Mouse (Mus musculus) ES-E14 (cell line): ENCODE data around the gene Fuca1.

Experiments
- CHD2 ChIP-seq: IDR thresholded peaks from 2 replicates; pipeline ENCODE4 v1.6.1; 2014; ENCODE audit warnings: mild to moderate bottlenecking, low read depth, low read length, inconsistent platforms
- HCFC1 ChIP-seq: IDR thresholded peaks from 2 replicates; pipeline ENCODE4 v1.6.1; 2012; ENCODE audit warnings: low read length, inconsistent platforms, borderline replicate concordance; ENCODE audit not compliant: insufficient read depth
- MAFK ChIP-seq: IDR thresholded peaks from 2 replicates; pipeline ENCODE4 v1.6.1; 2014; ENCODE audit warnings: mild to moderate bottlenecking, low read depth, low read length, inconsistent platforms; ENCODE audit not compliant: insufficient read depth
- ZNF384 ChIP-seq: IDR thresholded peaks from 2 replicates; pipeline ENCODE4 v1.6.1; 2012; ENCODE audit warnings: low read depth, low read length, inconsistent platforms

GRCm38 (mm10) chr4:135880018-135880417 is 40.5 kb upstream of the Fuca1 start:
- no peak for TF ChIP-seq CHD2
- TF ChIP-seq ZNF384, result no peak
- TF ChIP-seq MAFK, result no peak
- no peak for TF ChIP-seq HCFC1
